Mouse (Mus musculus) heart, embryonic 16.5 days (tissue): ENCODE measurements at regions not wholly inside any gene's neighbourhood (a gene's known extent, or its start where the extent isn't known, plus 50 kb on each side); places are given as distances from the start of the nearest gene placed in this dataset.
"Not testable (repeated sequence)": the region's sequence is repeated elsewhere in the genome, so short reads cannot be mapped to it uniquely, and the experiment has no call there.

Experiments used
- ATAC-seq: fragments of 200-750 bp; cut with Nextera tagmentation; replicated peaks from 2 replicates; pipeline ENCODE4 v1.8.0; 2017; ENCODE audit warnings: moderate number of reproducible peaks; ENCODE audit not compliant: insufficient read depth, low FRiP score; ENCODE audit errors: extremely low read depth
- H3K27ac ChIP-seq: fragments of 300-500 bp; sonication (generic); 2 replicates; pipeline ENCODE4 v1.5.1; 2014; ENCODE audit warnings: mild to moderate bottlenecking, low read length, control low read depth, moderate library complexity
- H3K27me3 ChIP-seq: fragments of 300-500 bp; sonication (generic); 2 replicates; pipeline ENCODE4 v1.6.1; 2014; ENCODE audit warnings: low read length, mixed read lengths; ENCODE audit not compliant: control insufficient read depth, insufficient read depth
- H3K36me3 ChIP-seq: fragments of 300-500 bp; sonication (generic); 2 replicates; pipeline ENCODE4 v1.6.1; 2014; ENCODE audit not compliant: control insufficient read depth, insufficient read depth
- H3K4me1 ChIP-seq: fragments of 300-500 bp; sonication (generic); 2 replicates; pipeline ENCODE4 v1.6.1; 2014; ENCODE audit warnings: low read length, mixed read lengths; ENCODE audit not compliant: control insufficient read depth, insufficient read depth
- H3K4me2 ChIP-seq: fragments of 300-500 bp; sonication (generic); 2 replicates; pipeline ENCODE4 v1.6.1; 2014; ENCODE audit warnings: low read depth, mild to moderate bottlenecking, control low read depth, low read length
- H3K4me3 ChIP-seq: fragments of 300-500 bp; sonication (generic); 2 replicates; pipeline ENCODE4 v1.5.1; 2014; ENCODE audit warnings: mild to moderate bottlenecking, control low read depth, low read length
- H3K9ac ChIP-seq: fragments of 300-500 bp; sonication (generic); 2 replicates; pipeline ENCODE4 v1.6.1; 2014; ENCODE audit warnings: low read length, control low read depth
- H3K9me3 ChIP-seq: fragments of 300-500 bp; sonication (generic); replicated peaks from 2 replicates; pipeline ENCODE4 v1.6.1; 2016; ENCODE audit warnings: low read length; ENCODE audit not compliant: control insufficient read depth
- WGBS: fragments of 180-500 bp; shearing (Covaris S2); extraction: QIAGEN DNeasy Blood & Tissue Kit; methylation state at CpG from one replicate; pipeline ENCODE4 v1.1.7; 2014; 5-methylcytosine and 5-hydroxymethylcytosine counted together

DNA sequence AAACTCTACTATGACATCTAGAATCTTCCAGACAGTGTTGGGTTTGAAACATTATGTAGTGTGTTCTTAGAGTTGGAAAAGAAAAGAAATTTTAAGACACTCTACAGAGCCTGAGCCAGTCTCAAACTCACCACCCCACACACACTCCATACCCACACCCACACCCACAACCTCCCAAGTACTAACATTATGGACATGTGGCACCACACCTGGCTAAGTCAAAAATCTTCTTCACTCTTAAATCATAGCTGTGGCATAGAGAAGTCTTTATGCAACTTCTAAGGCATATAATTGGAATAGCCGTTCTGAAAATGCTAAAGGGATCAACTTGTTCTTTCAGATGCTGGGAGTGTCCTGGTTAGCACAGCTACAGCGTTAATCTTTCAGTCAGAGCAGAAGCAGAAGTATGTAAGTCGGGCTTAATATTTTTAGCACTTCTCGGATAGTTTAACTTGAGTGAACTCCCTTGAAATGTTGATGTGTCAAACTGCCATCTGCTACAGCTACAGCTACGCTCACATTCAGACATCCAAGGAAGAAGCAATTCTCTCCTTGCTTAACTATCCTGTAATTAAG is 68.6 kb upstream of the Creb1 start:
- Histone ChIP-seq H3K27me3 (no peaks in the 10 kb centered on the region), H3K4me3 (no peak overlapping the region), H3K4me2 (no peak overlapping the region), H3K36me3 (no peaks in the 10 kb centered on the region), H3K4me1 (no peaks in the 10 kb centered on the region), H3K9me3 (no peaks in the 10 kb centered on the region), H3K27ac (no peak overlapping the region), H3K9ac (no peak overlapping the region)
- 65% methylated on average over 5 of the region's 5 CpGs for WGBS
- ATAC-seq = no peak

DNA sequence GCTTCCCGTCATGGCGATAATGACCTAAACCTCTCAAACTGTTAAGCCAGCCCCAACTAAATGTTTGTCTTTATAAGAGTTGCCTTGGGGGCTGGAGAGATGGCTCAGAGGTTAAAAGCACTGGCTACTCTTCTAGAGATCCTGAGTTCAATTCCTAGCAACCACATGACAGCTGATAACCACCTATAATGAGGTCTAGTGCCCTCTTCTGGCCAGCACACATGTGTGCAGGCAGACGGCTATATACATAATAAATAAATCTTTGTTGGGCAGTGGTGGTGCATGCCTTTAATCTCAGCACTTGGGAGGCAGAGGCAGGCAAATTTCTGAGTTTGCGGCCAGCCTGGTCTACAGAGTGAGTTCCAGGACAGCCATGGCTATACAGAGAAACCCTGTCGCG is 70.8 kb upstream of the Creb1 start:
- not testable (repeated sequence) for H3K4me3 ChIP-seq, H3K9me3 ChIP-seq, H3K9ac ChIP-seq, H3K4me2 ChIP-seq, ATAC-seq, H3K4me1 ChIP-seq, H3K27ac ChIP-seq, H3K27me3 ChIP-seq, H3K36me3 ChIP-seq
- WGBS = 90% methylated on average over 6 of the region's 6 CpGs

- ATAC-seq = no peak
- Histone ChIP-seq H3K9me3 (no peaks in the 10 kb centered on the region), H3K36me3 (no peaks in the 10 kb centered on the region), H3K27me3 (no peaks in the 10 kb centered on the region), H3K9ac (no peak overlapping the region), H3K4me1 (no peaks in the 10 kb centered on the region), H3K4me2 (no peak overlapping the region), H3K4me3 (no peak overlapping the region), H3K27ac (no peak overlapping the region)
- 69% methylated on average over 5 of the region's 5 CpGs for WGBS
Observed at GRCm38 (mm10) chr1:64457872-64458271, 74.6 kb upstream of the Creb1 start.

GRCm38 (mm10) chr1:64449141-64449540 is 83.3 kb upstream of the Creb1 start:
- H3K9ac ChIP-seq = no peak overlapping the region
- H3K9me3 ChIP-seq = no peaks in the 10 kb centered on the region
- peaks cover 5% of the 10 kb centered on the region; the same call in 1 of the 2 replicates for H3K27me3 ChIP-seq
- 61% methylated on average over 3 of the region's 3 CpGs for WGBS
- no peaks in the 10 kb centered on the region; the same call in 1 of the 2 replicates for H3K4me1 ChIP-seq
- H3K4me3 ChIP-seq = no peak overlapping the region
- no peak overlapping the region for H3K4me2 ChIP-seq
- no peaks in the 10 kb centered on the region for H3K36me3 ChIP-seq
- no peak overlapping the region for H3K27ac ChIP-seq
- no peak for ATAC-seq

- ATAC-seq = no peak
- no peak overlapping the region; the same call in 1 of the 2 replicates for H3K9ac ChIP-seq
- H3K9me3 ChIP-seq = no peaks in the 10 kb centered on the region
- no peaks in the 10 kb centered on the region; the same call in 1 of the 2 replicates for H3K4me1 ChIP-seq
- WGBS = 2% methylated on average over 5 of the region's 5 CpGs
- H3K4me2 ChIP-seq = peak overlapping the region; percentile 5; the same call in 1 of the 2 replicates
- no peaks in the 10 kb centered on the region for H3K36me3 ChIP-seq
- H3K27ac ChIP-seq = no peak overlapping the region
- H3K27me3 ChIP-seq = peaks cover 5% of the 10 kb centered on the region; the same call in 1 of the 2 replicates
- no peak overlapping the region for H3K4me3 ChIP-seq
Observed at GRCm38 (mm10) chr1:64448090-64448489, 84.4 kb upstream of the Creb1 start.

DNA sequence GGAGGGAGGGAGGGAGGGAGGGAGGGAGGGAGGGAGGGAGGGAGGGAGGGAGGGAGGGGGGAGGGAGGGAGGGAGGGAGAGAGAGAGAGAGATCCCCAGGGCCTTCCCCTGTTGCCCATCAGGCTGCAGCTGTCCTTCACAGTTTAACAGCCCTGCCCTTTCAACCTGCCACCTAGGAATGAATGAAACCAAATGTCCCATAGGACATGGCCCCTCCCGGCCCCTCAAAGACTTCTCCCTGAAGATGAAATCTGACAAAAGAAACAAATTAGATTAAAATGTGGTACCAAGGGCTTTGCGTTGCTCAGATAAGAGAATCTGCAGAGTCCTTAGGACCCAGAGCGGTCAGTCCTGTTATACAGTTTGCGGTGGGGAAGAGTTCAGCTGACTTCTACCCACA is 86.0 kb upstream of the Creb1 start:
- no peaks in the 10 kb centered on the region for H3K9me3 ChIP-seq
- 62% methylated on average over 4 of the region's 4 CpGs for WGBS
- H3K4me1 ChIP-seq = no peaks in the 10 kb centered on the region; the same call in 1 of the 2 replicates
- H3K36me3 ChIP-seq = no peaks in the 10 kb centered on the region
- no peak overlapping the region for H3K9ac ChIP-seq
- H3K4me3 ChIP-seq = no peak overlapping the region
- H3K27me3 ChIP-seq = peaks cover 5% of the 10 kb centered on the region; the same call in 1 of the 2 replicates
- ATAC-seq = no peak
- no peak overlapping the region for H3K27ac ChIP-seq
- no peak overlapping the region for H3K4me2 ChIP-seq

GRCm38 (mm10) chr1:64445919-64446318 is 86.5 kb upstream of the Creb1 start:
- Histone ChIP-seq H3K36me3 (no peaks in the 10 kb centered on the region), H3K27me3 (peaks cover 5% of the 10 kb centered on the region; the same call in 1 of the 2 replicates), H3K4me2 (peak overlapping the region; percentile 48), H3K9me3 (no peaks in the 10 kb centered on the region), H3K9ac (no peak overlapping the region), H3K4me1 (no peaks in the 10 kb centered on the region; the same call in 1 of the 2 replicates), H3K27ac (no peak overlapping the region), H3K4me3 (no peak overlapping the region)
- ATAC-seq = peak; percentile 83
- 8% methylated on average over 13 of the region's 13 CpGs for WGBS

DNA sequence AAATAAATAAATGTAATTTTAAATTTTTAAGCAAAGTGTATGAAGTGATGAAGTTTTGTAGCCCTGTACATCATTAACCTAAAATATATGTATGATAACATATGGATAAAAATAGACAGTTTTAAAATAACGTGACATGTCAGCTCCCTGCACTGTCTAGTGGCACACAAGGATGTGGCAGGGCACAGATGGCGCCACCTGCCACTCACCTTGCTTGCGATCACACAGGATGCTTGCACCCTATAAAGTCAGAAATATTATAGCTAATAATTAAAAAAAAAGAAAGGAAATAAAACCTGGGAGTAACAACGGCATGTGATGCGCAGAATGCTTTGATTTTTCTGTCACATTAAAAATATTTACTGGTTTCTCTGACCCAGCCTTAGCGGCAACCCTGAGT is 89.0 kb upstream of the Creb1 start:
- Histone ChIP-seq H3K27me3 (peaks cover 5% of the 10 kb centered on the region; the same call in 1 of the 2 replicates), H3K4me2 (no peak overlapping the region), H3K36me3 (no peaks in the 10 kb centered on the region), H3K4me1 (no peaks in the 10 kb centered on the region; the same call in 1 of the 2 replicates), H3K9me3 (no peaks in the 10 kb centered on the region), H3K9ac (no peak overlapping the region), H3K4me3 (no peak overlapping the region), H3K27ac (no peak overlapping the region)
- WGBS = 79% methylated on average over 6 of the region's 6 CpGs
- ATAC-seq = no peak

DNA sequence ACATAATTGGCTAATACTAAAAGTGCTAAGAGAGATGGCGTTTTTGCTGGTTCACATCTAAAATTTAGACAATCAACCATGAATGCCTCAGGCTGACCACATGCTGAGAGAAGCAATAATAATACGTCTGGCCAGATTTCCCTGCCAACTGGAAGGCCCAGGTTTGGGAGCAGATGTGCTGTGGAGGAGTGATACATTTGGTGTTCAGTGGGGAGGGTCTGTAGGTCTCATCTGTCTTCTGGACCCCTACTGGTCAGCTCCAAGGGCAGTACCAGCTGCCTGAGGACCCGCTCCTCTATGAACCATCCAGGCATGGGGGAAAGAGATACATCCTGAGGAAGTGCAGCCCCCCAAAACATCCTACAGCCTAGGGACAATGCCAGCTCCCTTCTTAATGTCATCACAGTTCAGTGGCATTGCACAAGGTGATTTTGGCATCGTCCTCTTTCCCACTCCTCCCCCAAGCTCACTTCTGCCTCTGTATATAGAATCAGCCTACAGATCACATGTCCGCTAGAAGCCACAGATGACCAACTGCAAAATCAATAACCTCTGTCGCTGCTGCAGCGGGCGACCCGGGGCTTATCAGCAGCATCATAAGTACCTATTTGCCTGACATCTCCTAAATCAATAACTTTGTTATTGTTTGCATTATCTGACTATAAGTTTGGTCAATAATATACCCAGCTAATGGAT is 90.1 kb upstream of the Creb1 start:
- Histone ChIP-seq H3K4me3 (no peak overlapping the region), H3K27ac (no peak overlapping the region), H3K36me3 (no peaks in the 10 kb centered on the region), H3K4me2 (no peak overlapping the region), H3K4me1 (no peaks in the 10 kb centered on the region; the same call in 1 of the 2 replicates), H3K27me3 (peaks cover 4% of the 10 kb centered on the region; the same call in 1 of the 2 replicates), H3K9ac (no peak overlapping the region), H3K9me3 (no peaks in the 10 kb centered on the region)
- no peak for ATAC-seq
- WGBS = 78% methylated on average over 9 of the region's 9 CpGs
